Mouse (Mus musculus): ENCODE data around the gene Sart3.

DNA sequence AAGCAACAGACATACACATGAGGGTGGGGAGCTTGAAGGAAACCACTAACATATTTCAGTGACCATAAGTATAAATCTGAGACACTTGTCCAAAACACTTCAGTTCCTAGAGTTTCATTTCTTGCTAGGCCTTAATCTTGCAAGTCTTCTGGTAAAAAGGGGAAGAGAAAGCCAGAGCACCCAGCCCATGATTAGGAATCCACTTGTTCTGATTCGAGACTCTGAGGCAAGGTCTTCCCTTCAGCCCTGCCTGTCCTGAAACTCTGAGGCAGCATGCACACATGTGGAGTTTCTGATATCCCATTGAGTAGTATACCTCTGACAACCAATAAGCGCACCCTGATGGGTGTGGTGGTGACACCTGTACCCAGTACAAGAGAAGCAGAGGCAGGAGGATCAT, 10.7 kb downstream of the Sart3 start:
- TF ChIP-seq GATA1 (IDR thresholded peaks at IDR 0.05; ENCODE audit: borderline replicate concordance, low read length) = no peak
- TF ChIP-seq FLI1 (IDR thresholded peaks at IDR 0.05; ENCODE audit: low read length) = no peak
